19 mouse cellular contexts compared by ENCODE assay signal in genomic region chr11:5052200-5052854, GRCm38 (mm10). TPM values are rescaled to one million over a fixed set of nuclear protein-coding genes. Genes with fewer than 3 reads are reported as not detected.
DNase-seq lines count a peak whose midpoint lies in the region; TF ChIP-seq lines count a peak whose summit lies in the region.
"Had no signal": no experiment of that assay in that cellular context is flagged by ENCODE, and none has a peak within 500 bp of the region (broad histone marks: within the 10 kb centered on the region; RNA-seq: fewer than 3 reads in every experiment).

No protein-coding gene starts in this region.

- no peak for TF ChIP-seq CTCF in layer of hippocampus, adult 2 months (conservative IDR thresholded peaks at IDR 0.05)
- no peak for TF ChIP-seq CTCF in ES-Bruce4 (IDR thresholded peaks at IDR 0.05; ENCODE audit: low read depth, low read length)
- TF ChIP-seq CTCF in kidney, adult 2 months (conservative IDR thresholded peaks at IDR 0.05; ENCODE audit: insufficient read depth, insufficient read length, low read depth, low read length) = no peak

- no peak for TF ChIP-seq EP300 in ES-Bruce4 (IDR thresholded peaks at IDR 0.05; ENCODE audit: insufficient read depth, low read depth, low read length)

- DNase-seq in layer of hippocampus, adult 2 months (ENCODE audit: low spot score in 2 of 2) = peak in 1 of 2 experiments; percentile 83
- no peak for DNase-seq in layer of hippocampus, postnatal 25 days (ENCODE audit: extremely low spot score in 1 of 2, low spot score in 1 of 2)
- peak; percentile 81 for DNase-seq in ZHBTc4 (ENCODE audit: low read depth, low spot score)
- DNase-seq in left cerebral cortex, postnatal 25 days (ENCODE audit: low spot score in 2 of 2) = peak; percentile 65 to 96
- no peak for DNase-seq in thymus, postnatal 0 days (ENCODE audit: low spot score)
- DNase-seq in c-Kit-positive CD71-positive TER-119-positive erythroid progenitor cells, embryonic 14.5 days (ENCODE audit: low spot score) = no peak
- no peak for DNase-seq in kidney, adult 2 months
- DNase-seq: adrenal gland, adult 8-10 months; cerebellum, adult 11-12 months; cerebellum, postnatal 25 days; gastrocnemius, postnatal 10 days; kidney, adult 9 months; lung, adult 2 months; lung, postnatal 36 days; thymus, postnatal 36 days had no signal

- 81% methylated on average over 10 of the region's 10 CpGs for WGBS in kidney, adult 2 months

- H3K27me3 ChIP-seq in ES-Bruce4 (ENCODE audit: control insufficient read depth, insufficient read depth, low read length, poor library complexity, severe bottlenecking) = no peaks in the 10 kb centered on the region
- no peaks in the 10 kb centered on the region for H3K27me3 ChIP-seq in kidney, adult 2 months (replicated peaks; ENCODE audit: control insufficient read depth, insufficient read depth, low read length)

- peak overlapping the region; percentile 86 for H3K27ac ChIP-seq in layer of hippocampus, adult 2 months
- H3K27ac ChIP-seq in ES-Bruce4 (ENCODE audit: insufficient read depth, low read length) = peak overlapping the region; percentile 60; the same call in 1 of the 2 replicates
- no peak overlapping the region for H3K27ac ChIP-seq in kidney, adult 2 months (ENCODE audit: insufficient read depth, low read depth, low read length)
- H3K27ac ChIP-seq: forebrain, embryonic 12.5 days; midbrain, embryonic 12.5 days had no signal

- intact Hi-C loops in left cerebral cortex, postnatal 25 days (cut with DNase I) = loop anchor here (1.0 kb wide), 1 partner anchor 24 kb away; no protein-coding TSS in a partner anchor

- H3K9me3 ChIP-seq in ES-Bruce4 (replicated peaks; ENCODE audit: control insufficient read depth, insufficient read depth, low read length, poor library complexity, severe bottlenecking) = no peaks in the 10 kb centered on the region
- H3K9me3 ChIP-seq: forebrain, embryonic 12.5 days; midbrain, embryonic 12.5 days had no signal

- 0 out of 2 replicates have a peak overlapping the region, but pooled peaks have one; percentile 25 for H3K9ac ChIP-seq in ES-Bruce4 (ENCODE audit: low read depth, poor library complexity, severe bottlenecking)
- H3K9ac ChIP-seq: forebrain, embryonic 12.5 days; midbrain, embryonic 12.5 days had no signal

- H3K4me3 ChIP-seq in layer of hippocampus, adult 2 months = no peak overlapping the region
- no peak overlapping the region for H3K4me3 ChIP-seq in ES-Bruce4 (ENCODE audit: low read depth, low read length)
- no peak overlapping the region for H3K4me3 ChIP-seq in kidney, adult 2 months (ENCODE audit: insufficient read depth, low read depth, low read length)
- H3K4me3 ChIP-seq: forebrain, embryonic 12.5 days; midbrain, embryonic 12.5 days had no signal

- no peaks in the 10 kb centered on the region for H3K36me3 ChIP-seq in ES-Bruce4 (ENCODE audit: control insufficient read depth, insufficient read depth, low read length, poor library complexity, severe bottlenecking)
- no peaks in the 10 kb centered on the region for H3K36me3 ChIP-seq in kidney, adult 2 months (ENCODE audit: control insufficient read depth, insufficient read depth, low read length)
- H3K36me3 ChIP-seq: forebrain, embryonic 12.5 days; midbrain, embryonic 12.5 days had no signal

- no peak for TF ChIP-seq POLR2A in ES-Bruce4 (IDR thresholded peaks at IDR 0.05; ENCODE audit: insufficient read depth, low read length)
- no peak for TF ChIP-seq POLR2A in kidney, adult 2 months (IDR thresholded peaks at IDR 0.05; ENCODE audit: low read depth, low read length)

- peaks cover 11% of the 10 kb centered on the region for H3K4me1 ChIP-seq in ES-Bruce4 (ENCODE audit: control insufficient read depth, insufficient read depth, low read length)
- H3K4me1 ChIP-seq in kidney, adult 2 months (ENCODE audit: control insufficient read depth, insufficient read depth, low read length) = no peaks in the 10 kb centered on the region

RNA-seq across cellular contexts. Expression of gene Rasl10a, which starts 5.6 kb away (rescaled TPM):
- total RNA-seq in layer of hippocampus, adult 2 months (2021) = 10 to 100 TPM; 87.7 to 95.3 TPM
- total RNA-seq in layer of hippocampus, postnatal 25 days (2021) = 10 to 100 TPM; 76.8 to 94.0 TPM
- 4.2 and 4.4 TPM in 2 replicates for polyA plus RNA-seq in ES-Bruce4 (2011; ENCODE audit: insufficient read depth, insufficient read length, low read depth, missing spikeins)
- total RNA-seq in left cerebral cortex, postnatal 25 days (2021) = 10 to 100 TPM; 68.0 to 80.4 TPM
- 4.2 and 5.9 TPM in 2 replicates for polyA plus RNA-seq in thymus, postnatal 0 days (2015; fragmentation: Nextera tagmentation; extraction: Ambion mirVana)
- polyA plus RNA-seq in kidney, adult 2 months (2012; rRNA removed) = 1.1 and 1.3 TPM in 2 replicates
- total RNA-seq: liver, adult 2 months had no signal

RNA-seq across cellular contexts. Expression of gene Gas2l1, which starts 12.8 kb away (rescaled TPM):
- 10 to 100 TPM; 93.6 to 97.7 TPM for total RNA-seq in layer of hippocampus, adult 2 months (2021)
- total RNA-seq in layer of hippocampus, postnatal 25 days (2021) = 10 to 100 TPM; 92.4 to 95.2 TPM
- polyA plus RNA-seq in ES-Bruce4 (2011; ENCODE audit: insufficient read depth, insufficient read length, low read depth, missing spikeins) = 28.4 and 31.8 TPM in 2 replicates
- total RNA-seq in left cerebral cortex, postnatal 25 days (2021) = 10 to 100 TPM; 82.5 to 95.0 TPM
- 12.0 and 12.2 TPM in 2 replicates for polyA plus RNA-seq in thymus, postnatal 0 days (2015; fragmentation: Nextera tagmentation; extraction: Ambion mirVana)
- polyA plus RNA-seq in kidney, adult 2 months (2012; rRNA removed) = 40.2 and 48.3 TPM in 2 replicates

RNA-seq across cellular contexts. Expression of gene Rhbdd3, which starts 46.4 kb away (rescaled TPM):
- 10 to 100 TPM; 19.7 to 19.8 TPM for total RNA-seq in layer of hippocampus, adult 2 months (2021)
- total RNA-seq in layer of hippocampus, postnatal 25 days (2021) = 10 to 100 TPM; 20.7 to 23.6 TPM
- polyA plus RNA-seq in ES-Bruce4 (2011; ENCODE audit: insufficient read depth, insufficient read length, low read depth, missing spikeins) = 18.3 and 20.3 TPM in 2 replicates
- total RNA-seq in left cerebral cortex, postnatal 25 days (2021) = 10 to 100 TPM; 20.9 to 21.0 TPM
- 17.9 and 19.8 TPM in 2 replicates for polyA plus RNA-seq in thymus, postnatal 0 days (2015; fragmentation: Nextera tagmentation; extraction: Ambion mirVana)
- 26.4 and 35.6 TPM in 2 replicates for polyA plus RNA-seq in kidney, adult 2 months (2012; rRNA removed)

RNA-seq across cellular contexts. Expression of gene Ewsr1, which starts 46.7 kb away (rescaled TPM):
- total RNA-seq in layer of hippocampus, adult 2 months (2021) = 100 to 1,000 TPM; 333 to 394 TPM
- total RNA-seq in layer of hippocampus, postnatal 25 days (2021) = 100 to 1,000 TPM; 260 to 353 TPM
- 1,045 and 1,093 TPM in 2 replicates for polyA plus RNA-seq in ES-Bruce4 (2011; ENCODE audit: insufficient read depth, insufficient read length, low read depth, missing spikeins)
- 100 to 1,000 TPM; 259 to 301 TPM for total RNA-seq in left cerebral cortex, postnatal 25 days (2021)
- polyA plus RNA-seq in thymus, postnatal 0 days (2015; fragmentation: Nextera tagmentation; extraction: Ambion mirVana) = 501 and 565 TPM in 2 replicates
- 204 and 218 TPM in 2 replicates for polyA plus RNA-seq in kidney, adult 2 months (2012; rRNA removed)

Comparison
In these comparisons a context has a peak if more than half of its experiments do, and no peak if none do; other contexts are left out.
1. DNase-seq: peak in ZHBTc4 (single experiment) and left cerebral cortex, postnatal 25 days (2 of 2); none in layer of hippocampus, postnatal 25 days (0 of 2), thymus, postnatal 0 days (single experiment), c-Kit-positive CD71-positive TER-119-positive erythroid progenitor cells, embryonic 14.5 days (single experiment) and kidney, adult 2 months (single experiment).